Mouse (Mus musculus): ENCODE results near the gene Klk9.

- TF ChIP-seq POLR2A (IDR thresholded peaks at IDR 0.05; ENCODE audit: insufficient read length, low read depth) (no peak), TCF12 (IDR thresholded peaks at IDR 0.05; ENCODE audit: insufficient read depth, poor library complexity, severe bottlenecking) (no peak), SRF (IDR thresholded peaks at IDR 0.05; ENCODE audit: control insufficient read depth, insufficient read length, low read depth) (no peak), USF1 (IDR thresholded peaks at IDR 0.05; ENCODE audit: low read depth) (no peak), POLR2AphosphoS2 (IDR thresholded peaks at IDR 0.05; ENCODE audit: insufficient read length, low read depth) (no peak)
Measured at GRCm38 (mm10) chr7:43774802-43775201, 16.9 kb upstream of the Klk9 start.

Data from myocyte (in vitro differentiated cells).